Mouse (Mus musculus) intestine, embryonic 15.5 days (tissue): Measurements from ENCODE around the gene Sfrp2. TPM values are rescaled to one million over a fixed set of nuclear protein-coding genes. Genes with fewer than 3 reads are reported as not detected.
A peak's percentile ranks its signal among the peaks of the same experiment; 100 is the strongest.

Experiments
- ATAC-seq: fragments of 200-750 bp; cut with Nextera tagmentation; 2 replicates; pipeline ENCODE4 v1.8.0; 2017; ENCODE audit warnings: moderate TSS enrichment, moderate library complexity
- H3K27ac ChIP-seq: fragments of 300-500 bp; sonication (generic); 2 replicates; pipeline ENCODE4 v1.5.1; 2015; ENCODE audit warnings: mild to moderate bottlenecking, inconsistent platforms
- H3K27me3 ChIP-seq: fragments of 300-500 bp; sonication (generic); replicated peaks from 2 replicates; pipeline ENCODE4 v1.6.1; 2015; ENCODE audit warnings: inconsistent platforms
- H3K36me3 ChIP-seq: fragments of 300-500 bp; sonication (generic); 2 replicates; pipeline ENCODE4 v1.6.1; 2015; ENCODE audit warnings: inconsistent platforms
- H3K4me1 ChIP-seq: fragments of 300-500 bp; sonication (generic); replicated peaks from 2 replicates; pipeline ENCODE4 v1.6.1; 2015; ENCODE audit warnings: inconsistent platforms
- H3K4me2 ChIP-seq: fragments of 300-500 bp; sonication (generic); replicated peaks from 2 replicates; pipeline ENCODE4 v1.6.1; 2015; ENCODE audit warnings: mild to moderate bottlenecking, inconsistent platforms
- H3K4me3 ChIP-seq: fragments of 300-500 bp; sonication (generic); replicated peaks from 2 replicates; pipeline ENCODE4 v1.5.1; 2015; ENCODE audit warnings: inconsistent platforms
- H3K9ac ChIP-seq: fragments of 300-500 bp; sonication (generic); 2 replicates; pipeline ENCODE4 v1.6.1; 2015; ENCODE audit warnings: inconsistent platforms
- H3K9me3 ChIP-seq: fragments of 300-500 bp; sonication (generic); 2 replicates; pipeline ENCODE4 v1.6.1; 2016; ENCODE audit warnings: inconsistent platforms
- WGBS: fragments of 180-500 bp; shearing (Covaris S2); methylation state at CpG from one replicate; pipeline ENCODE4 v1.1.7; 2015; 5-methylcytosine and 5-hydroxymethylcytosine counted together
- polyA plus RNA-seq: library from polyadenylated mRNA; unstranded; fragments of >200 nt; fragmentation: Nextera tagmentation; extraction: Ambion mirVana; gene quantifications from 2 replicates; pipeline ENCODE4 v1.2.1, GENCODE M21; 2015

The Sfrp2 gene
- polyA plus RNA-seq, 1 experiment from 2014 or later = 109 TPM

DNA sequence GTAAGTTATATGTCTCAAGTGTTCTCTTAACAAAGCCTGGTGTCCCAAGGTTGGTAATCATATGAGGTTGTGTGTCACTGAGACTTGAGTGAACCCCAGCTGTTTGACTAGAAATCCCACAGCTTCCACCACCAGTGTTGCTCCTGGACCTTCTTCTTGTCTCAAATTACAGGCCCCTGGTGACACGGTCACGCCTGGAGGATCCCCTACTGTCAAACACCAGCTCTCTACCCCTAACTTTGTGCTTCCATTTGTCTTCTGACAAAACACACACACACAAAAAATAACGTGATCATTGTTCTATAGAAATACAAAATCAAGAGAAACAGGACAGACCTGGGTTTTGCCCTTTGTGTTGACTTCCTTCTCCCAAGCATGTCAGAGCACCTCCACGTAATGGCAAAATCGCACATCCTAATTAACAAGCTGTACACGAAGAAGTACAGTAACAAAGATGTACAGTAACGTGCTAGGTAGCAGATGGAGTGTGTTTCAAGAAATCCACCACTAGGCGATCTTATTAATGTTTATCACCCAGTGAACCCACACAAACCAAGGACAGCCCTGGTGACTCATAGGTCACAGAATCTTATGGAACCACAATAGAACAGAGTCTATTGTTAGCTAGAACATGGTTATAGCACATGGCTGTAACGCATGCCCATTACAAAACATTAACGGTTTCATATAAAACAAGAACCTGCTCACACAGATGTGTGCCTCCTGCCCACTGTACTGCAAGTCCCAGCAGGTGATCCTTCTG is 15.5 kb downstream of the Sfrp2 start:
- no peaks in the 10 kb centered on the region for H3K9me3 ChIP-seq
- 84% methylated on average over 10 of the region's 10 CpGs for WGBS
- H3K4me2 ChIP-seq = no peak overlapping the region

DNA sequence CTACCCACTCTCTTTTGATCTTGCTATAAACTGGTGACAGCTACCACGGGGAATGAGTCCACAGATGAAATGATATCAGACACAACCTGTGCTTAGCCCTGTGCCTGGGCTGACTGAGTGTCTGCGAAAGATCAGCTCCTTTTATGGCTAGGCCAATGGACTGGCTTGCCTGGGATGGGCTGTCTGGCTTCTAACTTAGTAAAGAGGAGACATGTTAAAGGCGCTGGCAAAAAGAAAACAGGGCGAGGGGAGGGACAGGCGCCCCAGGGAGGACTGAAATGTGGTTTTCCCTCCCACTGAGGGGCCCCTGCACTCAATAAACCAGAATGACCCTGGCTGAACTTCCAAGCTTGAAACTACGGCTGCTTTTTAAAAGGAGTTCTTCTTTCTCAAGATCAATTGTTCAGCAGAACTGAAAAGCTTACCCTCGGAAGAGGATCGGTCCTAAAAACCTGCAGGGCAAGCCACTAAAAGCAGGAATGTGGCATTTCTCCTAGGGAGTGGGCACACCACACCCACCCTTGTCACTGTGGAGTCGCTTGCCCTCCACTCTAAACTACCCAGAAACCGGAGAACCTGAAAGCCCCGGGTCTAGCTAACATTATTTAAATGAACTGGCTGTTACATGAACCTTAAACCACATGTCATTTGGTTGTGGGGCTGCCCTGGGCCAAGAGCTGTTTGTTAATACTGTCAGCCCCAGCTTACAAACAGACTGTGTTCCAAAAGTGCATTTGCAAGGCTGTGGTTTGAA is 17.8 kb downstream of the Sfrp2 start:
- no peaks in the 10 kb centered on the region for H3K27me3 ChIP-seq
- no peaks in the 10 kb centered on the region for H3K36me3 ChIP-seq
- H3K4me3 ChIP-seq = no peak overlapping the region
- 0 out of 2 replicates have a peak overlapping the region, but pooled peaks have one; percentile 7 for H3K27ac ChIP-seq
- 13% methylated on average over 11 of the region's 11 CpGs for WGBS
- no peaks in the 10 kb centered on the region for H3K9me3 ChIP-seq
- H3K9ac ChIP-seq = no peak overlapping the region
- H3K4me1 ChIP-seq = no peaks in the 10 kb centered on the region; the same call in 1 of the 2 replicates
- peak; percentile 74 for ATAC-seq
- no peak overlapping the region for H3K4me2 ChIP-seq

More for the DNA sequence above, 15.5 kb downstream of the Sfrp2 start:
- ATAC-seq = no peak
- Histone ChIP-seq H3K27ac (no peak overlapping the region), H3K27me3 (no peaks in the 10 kb centered on the region), H3K9ac (no peak overlapping the region), H3K4me3 (no peak overlapping the region), H3K36me3 (no peaks in the 10 kb centered on the region), H3K4me1 (no peaks in the 10 kb centered on the region; the same call in 1 of the 2 replicates)

DNA sequence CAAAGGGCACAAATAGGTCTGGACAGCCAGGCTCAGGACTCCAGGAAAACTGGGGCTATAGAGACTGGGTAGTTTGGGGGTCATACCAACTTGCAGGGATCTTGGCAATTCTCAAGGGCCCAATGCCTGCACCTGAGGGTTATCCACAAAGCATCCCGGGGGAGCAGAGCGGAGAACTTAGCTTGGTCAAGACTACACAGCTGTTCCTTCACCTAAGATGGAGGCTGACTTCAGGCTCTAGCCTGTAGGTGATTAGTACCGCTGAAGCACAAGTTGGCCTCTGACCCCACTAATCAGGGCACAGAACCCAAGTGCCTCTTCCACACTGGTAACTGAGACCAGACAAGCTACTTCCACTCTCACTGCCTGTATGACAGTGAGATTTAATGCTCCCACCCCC is 18.6 kb downstream of the Sfrp2 start:
- no peak overlapping the region for H3K4me2 ChIP-seq
- no peak overlapping the region for H3K27ac ChIP-seq
- peaks cover 3% of the 10 kb centered on the region; the same call in 1 of the 2 replicates for H3K4me1 ChIP-seq
- H3K9ac ChIP-seq = no peak overlapping the region
- no peaks in the 10 kb centered on the region for H3K9me3 ChIP-seq
- H3K36me3 ChIP-seq = no peaks in the 10 kb centered on the region
- no peaks in the 10 kb centered on the region for H3K27me3 ChIP-seq
- ATAC-seq = no peak
- no peak overlapping the region for H3K4me3 ChIP-seq
- 77% methylated on average over 3 of the region's 3 CpGs for WGBS

DNA sequence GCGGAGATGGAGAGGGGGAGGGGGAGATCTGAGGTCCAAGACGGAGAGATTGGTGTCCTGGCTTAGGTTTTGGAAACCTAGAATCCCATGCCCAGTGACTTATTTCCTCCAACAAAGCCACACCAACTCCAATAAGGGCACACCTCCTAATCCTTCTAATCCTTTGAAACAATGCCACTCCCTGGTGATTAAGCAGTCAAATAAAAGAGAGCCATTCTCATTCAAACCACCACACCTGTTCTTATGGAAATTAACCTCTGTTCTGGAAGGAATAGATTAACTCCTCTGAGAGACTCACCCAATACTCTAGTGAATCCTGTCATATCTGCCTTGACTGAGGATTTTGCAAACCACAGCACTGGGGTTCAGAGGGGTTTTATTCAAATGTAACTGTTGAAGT is 21.0 kb downstream of the Sfrp2 start:
- H3K9me3 ChIP-seq = no peaks in the 10 kb centered on the region
- H3K27ac ChIP-seq = no peak overlapping the region
- no peak overlapping the region for H3K4me2 ChIP-seq
- no peaks in the 10 kb centered on the region for H3K27me3 ChIP-seq
- H3K4me1 ChIP-seq = peaks cover 3% of the 10 kb centered on the region; the same call in 1 of the 2 replicates
- H3K36me3 ChIP-seq = no peaks in the 10 kb centered on the region
- H3K4me3 ChIP-seq = no peak overlapping the region
- no peak overlapping the region for H3K9ac ChIP-seq
- ATAC-seq = no peak
- WGBS = 90% methylated on average over 2 of the region's 2 CpGs

DNA sequence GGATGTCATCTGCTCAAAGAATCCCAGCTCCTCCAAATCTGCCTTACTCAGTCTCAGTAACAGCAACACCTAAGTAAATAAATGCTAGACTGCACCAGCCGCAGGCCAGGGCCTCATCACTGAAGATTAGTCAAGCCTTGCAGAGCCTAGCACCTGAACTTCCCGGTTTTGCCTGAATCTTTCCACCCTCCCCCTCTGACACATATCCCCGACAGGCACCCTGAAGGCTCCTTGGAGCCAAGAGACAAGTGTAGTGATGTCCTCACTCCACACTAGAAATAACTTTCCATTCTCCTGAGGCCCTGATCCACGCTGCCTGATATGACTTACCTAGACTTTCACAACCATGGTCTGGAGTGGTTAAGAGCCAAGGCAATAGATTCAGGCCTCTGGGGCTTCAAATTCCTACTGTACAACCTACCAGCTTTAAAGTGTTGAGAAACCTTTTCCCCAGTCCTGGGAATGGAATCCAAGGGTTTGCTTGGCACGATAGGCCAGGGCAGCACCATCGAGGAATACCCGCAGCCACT is 21.7 kb downstream of the Sfrp2 start:
- Histone ChIP-seq H3K9ac (no peak overlapping the region), H3K9me3 (no peaks in the 10 kb centered on the region), H3K4me3 (no peak overlapping the region), H3K4me2 (no peak overlapping the region), H3K27me3 (no peaks in the 10 kb centered on the region), H3K4me1 (peaks cover 3% of the 10 kb centered on the region; the same call in 1 of the 2 replicates), H3K27ac (no peak overlapping the region), H3K36me3 (no peaks in the 10 kb centered on the region)
- 80% methylated on average over 7 of the region's 7 CpGs for WGBS
- ATAC-seq = no peak

DNA sequence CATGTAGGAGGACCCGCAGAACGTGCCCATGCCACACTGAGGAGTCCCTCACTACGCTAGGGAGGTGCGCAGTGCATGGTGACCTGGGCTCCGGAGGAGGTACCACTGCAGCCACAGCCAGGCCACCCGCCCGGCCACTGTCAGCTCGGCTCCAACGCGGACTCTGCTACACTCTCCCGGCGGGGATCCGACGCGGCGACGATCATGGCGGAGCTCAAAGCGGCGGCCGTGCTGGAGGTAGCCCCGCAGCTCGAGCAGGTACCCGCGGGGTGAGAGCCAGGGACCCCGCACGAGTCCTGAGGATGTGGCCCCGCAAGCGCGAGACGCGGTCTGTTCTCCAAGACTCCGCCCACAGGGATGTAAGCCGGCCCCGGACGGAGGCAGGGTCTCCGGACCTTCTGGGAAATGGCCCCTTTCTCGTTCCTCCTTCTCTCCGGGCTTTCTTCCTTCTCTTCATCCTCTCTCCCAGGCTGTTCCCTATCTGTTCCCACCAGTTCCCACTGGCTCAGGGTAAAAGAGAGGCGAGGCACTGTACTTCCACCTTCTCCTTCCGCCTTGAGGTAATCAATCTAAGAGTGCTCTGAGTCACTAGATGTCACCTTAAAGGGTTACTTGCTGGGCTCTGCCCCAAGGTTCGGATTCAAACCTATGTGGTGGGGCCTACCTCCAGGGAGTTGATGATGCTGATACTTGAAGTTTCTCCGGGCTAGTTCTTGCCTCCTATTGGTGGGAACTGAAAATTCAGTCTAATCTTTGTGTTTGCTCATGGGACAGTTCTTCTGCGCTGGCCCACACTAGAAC is 23.7 kb downstream of the Sfrp2 start:
- Histone ChIP-seq H3K4me1 (0 out of 2 replicates have a peak, but pooled peaks cover 3% of the 10 kb centered on the region), H3K27me3 (no peaks in the 10 kb centered on the region), H3K9me3 (no peaks in the 10 kb centered on the region), H3K9ac (peak overlapping the region; percentile 63), H3K4me2 (peak overlapping the region; percentile 91), H3K27ac (no peak overlapping the region), H3K36me3 (no peaks in the 10 kb centered on the region), H3K4me3 (peak overlapping the region; percentile 61)
- ATAC-seq = peak; percentile 81
- 3% methylated on average over 44 of the region's 44 CpGs for WGBS

DNA sequence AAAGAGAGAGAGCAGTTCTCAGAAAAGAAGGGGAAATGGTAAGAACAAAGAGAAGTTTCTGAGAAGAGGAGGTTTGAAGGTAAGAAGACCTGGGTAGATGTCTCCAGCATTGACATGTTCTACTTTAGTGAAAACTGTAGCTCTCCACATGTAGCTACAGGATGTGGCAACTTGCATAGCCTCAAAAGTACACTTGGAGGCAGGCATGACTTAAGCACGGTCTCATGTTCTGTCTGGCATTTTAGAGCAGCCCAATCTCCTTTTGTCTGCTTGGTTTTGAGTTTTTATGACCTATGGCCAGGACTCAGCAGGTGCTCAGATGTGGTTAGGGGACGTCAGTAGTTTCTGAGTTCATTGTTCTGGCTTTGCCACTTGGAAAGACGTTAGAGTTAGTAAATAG is 25.3 kb downstream of the Sfrp2 start:
- no peak overlapping the region for H3K4me3 ChIP-seq

DNA sequence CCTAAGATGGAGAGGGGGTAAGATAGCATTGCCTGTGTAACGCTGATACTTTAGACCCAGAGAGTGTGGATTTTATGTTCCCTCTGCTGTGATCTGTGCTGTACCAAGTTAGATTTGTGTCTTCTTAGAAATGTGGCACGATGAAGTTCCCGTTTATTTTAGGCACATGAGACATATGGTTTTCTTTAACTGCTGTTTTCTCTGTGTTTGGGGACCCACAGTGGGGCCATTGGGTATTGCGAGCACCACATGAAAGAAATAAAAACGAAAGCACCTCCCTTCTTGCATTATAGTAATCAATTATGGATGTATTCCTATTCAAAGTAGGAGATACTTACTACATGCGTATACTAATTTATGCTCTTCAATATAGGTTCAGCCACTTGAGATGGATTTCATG is 31.0 kb downstream of the Sfrp2 start:
- no peak overlapping the region for H3K9ac ChIP-seq
- no peak overlapping the region for H3K27ac ChIP-seq
- H3K9me3 ChIP-seq = no peaks in the 10 kb centered on the region
- H3K36me3 ChIP-seq = no peaks in the 10 kb centered on the region
- no peak for ATAC-seq
- H3K4me2 ChIP-seq = no peak overlapping the region
- no peaks in the 10 kb centered on the region for H3K4me1 ChIP-seq
- 71% methylated on average over 6 of the region's 6 CpGs for WGBS
- no peak overlapping the region for H3K4me3 ChIP-seq
- H3K27me3 ChIP-seq = no peaks in the 10 kb centered on the region

More for the DNA sequence above, 25.3 kb downstream of the Sfrp2 start:
- no peak overlapping the region for H3K27ac ChIP-seq
- H3K4me2 ChIP-seq = no peak overlapping the region
- H3K27me3 ChIP-seq = no peaks in the 10 kb centered on the region
- no peak overlapping the region for H3K9ac ChIP-seq
- H3K4me1 ChIP-seq = 0 out of 2 replicates have a peak, but pooled peaks cover 3% of the 10 kb centered on the region
- H3K36me3 ChIP-seq = no peaks in the 10 kb centered on the region
- no peak for ATAC-seq
- H3K9me3 ChIP-seq = no peaks in the 10 kb centered on the region
- 77% methylated on average over 3 of the region's 3 CpGs for WGBS

DNA sequence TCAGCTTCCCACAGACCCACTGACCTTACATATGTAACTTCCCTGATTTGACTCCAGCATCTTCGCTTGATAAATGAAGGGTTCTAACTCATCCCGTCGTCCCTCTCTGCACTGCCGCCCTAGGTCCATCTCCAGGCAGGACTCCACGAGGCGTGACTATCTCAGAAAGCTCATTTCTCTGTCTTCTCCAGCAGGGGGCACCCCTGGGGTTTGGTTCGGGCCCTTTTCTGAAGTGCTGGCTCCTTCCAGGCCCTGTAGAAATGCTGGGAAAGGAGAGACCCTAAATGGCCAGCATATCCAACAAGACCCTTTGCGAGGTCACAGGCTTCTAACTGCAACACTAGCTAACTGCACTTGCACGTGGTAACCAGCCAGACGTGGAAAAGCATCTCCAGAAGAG is 31.7 kb downstream of the Sfrp2 start:
- Histone ChIP-seq H3K9ac (no peak overlapping the region), H3K36me3 (no peaks in the 10 kb centered on the region), H3K27me3 (no peaks in the 10 kb centered on the region), H3K4me1 (no peaks in the 10 kb centered on the region), H3K9me3 (no peaks in the 10 kb centered on the region), H3K4me3 (no peak overlapping the region), H3K27ac (no peak overlapping the region), H3K4me2 (no peak overlapping the region)
- ATAC-seq = peak; percentile 81
- WGBS = 8% methylated on average over 10 of the region's 10 CpGs

DNA sequence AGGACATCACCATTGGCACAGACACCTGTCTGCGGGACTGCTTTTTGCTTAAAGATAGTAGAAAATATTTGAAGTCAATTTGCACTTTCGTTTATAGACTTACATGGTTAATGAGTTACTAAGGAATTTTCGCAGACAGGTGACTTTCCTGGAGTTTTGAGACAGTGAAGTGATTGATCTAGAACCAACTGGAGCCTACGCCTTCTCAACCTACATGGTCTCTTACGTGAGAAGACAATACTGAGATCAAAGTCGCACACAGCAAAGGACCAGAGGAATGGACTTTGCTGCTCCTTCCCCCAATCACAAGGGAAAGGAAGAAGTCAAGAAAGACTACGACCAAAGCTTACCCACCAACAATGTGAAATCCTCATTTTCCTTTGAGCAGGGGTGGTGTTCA is 33.4 kb downstream of the Sfrp2 start:
- no peaks in the 10 kb centered on the region for H3K9me3 ChIP-seq
- H3K4me1 ChIP-seq = no peaks in the 10 kb centered on the region
- no peak overlapping the region for H3K4me3 ChIP-seq
- peak; percentile 71 for ATAC-seq
- H3K9ac ChIP-seq = no peak overlapping the region
- 68% methylated on average over 7 of the region's 7 CpGs for WGBS
- H3K27me3 ChIP-seq = no peaks in the 10 kb centered on the region
- H3K27ac ChIP-seq = no peak overlapping the region
- H3K36me3 ChIP-seq = no peaks in the 10 kb centered on the region
- no peak overlapping the region for H3K4me2 ChIP-seq

DNA sequence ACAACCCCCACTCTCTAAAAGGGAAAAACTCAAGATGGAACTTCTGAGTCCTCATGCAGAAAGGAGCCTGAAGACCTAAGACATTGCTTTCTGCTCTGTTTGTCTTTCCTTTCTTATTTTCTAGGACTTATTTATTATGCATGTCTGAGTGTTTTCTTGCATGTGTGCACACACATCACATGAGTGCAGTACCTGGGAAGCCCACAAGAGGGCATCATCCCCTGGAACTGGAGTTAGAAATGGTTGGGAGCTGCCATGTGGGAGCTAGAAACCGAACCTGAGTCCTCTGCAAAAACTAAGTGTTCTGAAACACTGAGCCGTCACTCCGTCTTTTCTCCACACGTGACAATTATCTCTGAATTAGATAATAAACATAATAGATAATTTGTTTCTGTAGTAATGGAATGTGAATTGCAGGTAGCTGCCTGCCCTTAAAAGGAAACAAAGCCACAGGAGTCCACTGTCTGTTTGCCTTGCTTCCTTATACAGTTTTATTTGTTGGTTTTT is 35.6 kb downstream of the Sfrp2 start:
- H3K9ac ChIP-seq = no peak overlapping the region
- H3K4me2 ChIP-seq = no peak overlapping the region
- no peaks in the 10 kb centered on the region for H3K4me1 ChIP-seq
- no peaks in the 10 kb centered on the region for H3K36me3 ChIP-seq
- no peaks in the 10 kb centered on the region for H3K27me3 ChIP-seq
- H3K9me3 ChIP-seq = no peaks in the 10 kb centered on the region
- no peak overlapping the region for H3K4me3 ChIP-seq
- H3K27ac ChIP-seq = no peak overlapping the region
- WGBS = 93% methylated on average over 4 of the region's 4 CpGs
- ATAC-seq = no peak

DNA sequence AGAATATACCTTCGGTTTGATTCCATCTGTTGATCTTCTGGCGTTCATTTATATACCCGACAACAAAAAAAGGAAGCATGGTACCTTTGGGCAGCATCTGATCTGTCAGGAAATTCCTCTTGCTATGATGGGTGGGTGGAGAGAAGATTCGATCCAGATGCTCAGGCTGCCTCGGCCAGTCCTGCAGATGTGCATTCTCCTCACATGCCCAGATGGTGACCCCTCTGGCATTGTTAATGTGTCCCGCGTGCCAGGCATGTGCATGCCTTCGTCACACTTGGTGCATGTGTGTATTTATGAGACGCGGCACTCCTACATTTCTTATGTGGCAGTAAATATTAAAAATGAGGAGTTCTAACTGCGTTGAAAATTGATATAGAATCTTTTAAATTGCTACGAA is 42.4 kb downstream of the Sfrp2 start:
- Histone ChIP-seq H3K9me3 (no peaks in the 10 kb centered on the region), H3K4me2 (no peak overlapping the region), H3K4me3 (no peak overlapping the region), H3K36me3 (no peaks in the 10 kb centered on the region), H3K27me3 (no peaks in the 10 kb centered on the region), H3K4me1 (0 out of 2 replicates have a peak, but pooled peaks cover 3% of the 10 kb centered on the region), H3K27ac (no peak overlapping the region), H3K9ac (no peak overlapping the region)
- 86% methylated on average over 12 of the region's 12 CpGs for WGBS
- ATAC-seq = no peak
